Mouse (Mus musculus) hindbrain, postnatal 0 days (tissue): ENCODE results near the gene Hsd17b13. TPM values are rescaled to one million over a fixed set of nuclear protein-coding genes. Genes with fewer than 3 reads are reported as not detected.
A peak's percentile ranks its signal among the peaks of the same experiment; 100 is the strongest.
"Not testable (repeated sequence)": the region's sequence is repeated elsewhere in the genome, so short reads cannot be mapped to it uniquely, and the experiment has no call there.

Experiments used
- ATAC-seq: fragments of 200-750 bp; cut with Nextera tagmentation; 2 replicates; pipeline ENCODE4 v1.8.0; 2017; ENCODE audit warnings: mild to moderate bottlenecking, moderate TSS enrichment, moderate library complexity
- DNase-seq: peaks from one replicate; pipeline ENCODE4 v3.0.0-alpha.2; 2015; ENCODE audit warnings: low spot score
- H3K27ac ChIP-seq: fragments of 300-500 bp; sonication (generic); 2 replicates; pipeline ENCODE4 v1.5.1; 2014; ENCODE audit warnings: mild to moderate bottlenecking
- H3K27me3 ChIP-seq: fragments of 300-500 bp; sonication (generic); 2 replicates; pipeline ENCODE4 v1.6.1; 2014; ENCODE audit warnings: low read length, mixed read lengths; ENCODE audit not compliant: insufficient read depth
- H3K36me3 ChIP-seq: fragments of 300-500 bp; sonication (generic); 2 replicates; pipeline ENCODE4 v1.6.1; 2014; ENCODE audit warnings: low read length, mixed read lengths; ENCODE audit not compliant: insufficient read depth
- H3K4me1 ChIP-seq: fragments of 300-500 bp; sonication (generic); 2 replicates; pipeline ENCODE4 v1.6.1; 2014; ENCODE audit warnings: antibody characterized with exemption, low read length, mixed read lengths; ENCODE audit not compliant: insufficient read depth
- H3K4me2 ChIP-seq: fragments of 300-500 bp; sonication (generic); 2 replicates; pipeline ENCODE4 v1.6.1; 2014; ENCODE audit warnings: low read depth, mild to moderate bottlenecking, low read length, moderate library complexity, mixed read lengths
- H3K4me3 ChIP-seq: fragments of 300-500 bp; sonication (generic); 2 replicates; pipeline ENCODE4 v1.5.1; 2014; ENCODE audit warnings: low read length
- H3K9ac ChIP-seq: fragments of 300-500 bp; sonication (generic); replicated peaks from 2 replicates; pipeline ENCODE4 v1.6.1; 2014; ENCODE audit warnings: mild to moderate bottlenecking, low read length, moderate library complexity, mixed read lengths
- H3K9me3 ChIP-seq: fragments of 300-500 bp; sonication (generic); 2 replicates; pipeline ENCODE4 v1.6.1; 2016; ENCODE audit warnings: low read length, mixed read lengths
- CTCF ChIP-seq: IDR thresholded peaks from 2 replicates; pipeline ENCODE4 v1.5.1; 2016; ENCODE audit warnings: antibody characterized with exemption, control low read depth, low read depth
- WGBS: fragments of 180-500 bp; shearing (Covaris S2); extraction: QIAGEN DNeasy Blood & Tissue Kit; methylation state at CpG from one replicate; pipeline ENCODE4 v1.1.7; 2014; 5-methylcytosine and 5-hydroxymethylcytosine counted together
- polyA plus RNA-seq: library from polyadenylated mRNA; unstranded; fragments of >200 nt; fragmentation: Nextera tagmentation; extraction: Ambion mirVana; gene quantifications from 2 replicates; pipeline ENCODE4 v1.2.1, GENCODE M21; 2015
- total RNA-seq: library from RNA; depleted of rRNA; stranded (reverse); fragments of >200 nt; gene quantifications from 2 replicates; pipeline ENCODE4 v1.2.3, GENCODE M21; 2014

Gene Hsd17b13
- total and polyA plus RNA-seq, 2 experiments from 2014 or later: not detected

- TF ChIP-seq CTCF: no peak
- Histone ChIP-seq H3K27me3 (no peaks in the 10 kb centered on the region), H3K9ac (no peak overlapping the region), H3K4me3 (no peak overlapping the region), H3K9me3 (no peaks in the 10 kb centered on the region), H3K36me3 (no peaks in the 10 kb centered on the region), H3K4me2 (no peak overlapping the region), H3K27ac (no peak overlapping the region), H3K4me1 (no peaks in the 10 kb centered on the region)
- DNase-seq (no peak), ATAC-seq (no peak)
- 78% methylated on average over 1 of the region's 1 CpGs for WGBS
These were observed 14.2 kb downstream of the Hsd17b13 start for GRCm38 (mm10) chr5:103962935-103963429.

- ATAC-seq (no peak), DNase-seq (peak; percentile 26)
- Histone ChIP-seq H3K36me3 (no peaks in the 10 kb centered on the region), H3K27ac (no peak overlapping the region), H3K9ac (no peak overlapping the region), H3K9me3 (no peaks in the 10 kb centered on the region), H3K27me3 (no peaks in the 10 kb centered on the region), H3K4me3 (no peak overlapping the region), H3K4me1 (no peaks in the 10 kb centered on the region), H3K4me2 (no peak overlapping the region)
- no peak for TF ChIP-seq CTCF
- 58% methylated on average over 5 of the region's 5 CpGs for WGBS
These were observed 22.6 kb downstream of the Hsd17b13 start for GRCm38 (mm10) chr5:103954638-103955037.

- peak overlapping the region; percentile 13 for H3K4me2 ChIP-seq
- H3K27me3 ChIP-seq: no peaks in the 10 kb centered on the region
- H3K36me3 ChIP-seq: no peaks in the 10 kb centered on the region
- DNase-seq: peak; percentile 60
- H3K9ac ChIP-seq: no peak overlapping the region
- H3K4me1 ChIP-seq: no peaks in the 10 kb centered on the region
- no peak for TF ChIP-seq CTCF
- no peak overlapping the region for H3K27ac ChIP-seq
- no peaks in the 10 kb centered on the region for H3K9me3 ChIP-seq
- 52% methylated on average over 10 of the region's 10 CpGs for WGBS
- H3K4me3 ChIP-seq: no peak overlapping the region
- ATAC-seq: peak; percentile 59; the same call in 1 of the 2 replicates
These were observed 23.8 kb downstream of the Hsd17b13 start for GRCm38 (mm10) chr5:103953135-103954083.

GRCm38 (mm10) chr5:103950138-103950537 lies 27.1 kb downstream of the Hsd17b13 start:
- DNase-seq: not testable (repeated sequence)

GRCm38 (mm10) chr5:103943183-103943582 lies 34.0 kb downstream of the Hsd17b13 start:
- Histone ChIP-seq H3K27me3 (peaks cover 15% of the 10 kb centered on the region; the same call in 1 of the 2 replicates), H3K9me3 (no peaks in the 10 kb centered on the region), H3K4me3 (no peak overlapping the region), H3K36me3 (no peaks in the 10 kb centered on the region), H3K9ac (no peak overlapping the region), H3K4me2 (no peak overlapping the region), H3K4me1 (peaks cover 4% of the 10 kb centered on the region; the same call in 1 of the 2 replicates), H3K27ac (no peak overlapping the region)
- no peak for DNase-seq
- 29% methylated on average over 6 of the region's 6 CpGs for WGBS
- no peak for TF ChIP-seq CTCF
- no peak for ATAC-seq

More at GRCm38 (mm10) chr5:103950138-103950537, 27.1 kb downstream of the Hsd17b13 start:
- WGBS: 93% methylated on average over 15 of the region's 15 CpGs
- H3K36me3 ChIP-seq, H3K27me3 ChIP-seq, H3K27ac ChIP-seq, H3K4me1 ChIP-seq, H3K9ac ChIP-seq, H3K4me3 ChIP-seq, H3K9me3 ChIP-seq, H3K4me2 ChIP-seq, ATAC-seq: not testable (repeated sequence)

GRCm38 (mm10) chr5:103939856-103940255 lies 37.4 kb downstream of the Hsd17b13 start:
- no peak overlapping the region for H3K27ac ChIP-seq
- WGBS: 62% methylated on average over 1 of the region's 1 CpGs
- H3K9ac ChIP-seq: no peak overlapping the region
- H3K9me3 ChIP-seq: no peaks in the 10 kb centered on the region
- peaks cover 4% of the 10 kb centered on the region; the same call in 1 of the 2 replicates for H3K4me1 ChIP-seq
- DNase-seq (no peak), ATAC-seq (no peak)
- no peak overlapping the region for H3K4me3 ChIP-seq
- H3K4me2 ChIP-seq: no peak overlapping the region
- H3K36me3 ChIP-seq: no peaks in the 10 kb centered on the region
- TF ChIP-seq CTCF: no peak
- peaks cover 15% of the 10 kb centered on the region; the same call in 1 of the 2 replicates for H3K27me3 ChIP-seq

GRCm38 (mm10) chr5:103939350-103939652 lies 37.9 kb downstream of the Hsd17b13 start:
- Histone ChIP-seq H3K36me3 (no peaks in the 10 kb centered on the region), H3K9ac (no peak overlapping the region), H3K4me1 (peaks cover 4% of the 10 kb centered on the region; the same call in 1 of the 2 replicates), H3K27me3 (peaks cover 13% of the 10 kb centered on the region; the same call in 1 of the 2 replicates), H3K9me3 (no peaks in the 10 kb centered on the region), H3K27ac (no peak overlapping the region), H3K4me3 (no peak overlapping the region), H3K4me2 (peak overlapping the region; percentile 22)
- ATAC-seq (no peak), DNase-seq (no peak)
- 35% methylated on average over 7 of the region's 7 CpGs for WGBS
- no peak for TF ChIP-seq CTCF
